Mouse (Mus musculus): ENCODE data around the gene Cbx5. TPM values are rescaled to one million over a fixed set of nuclear protein-coding genes. Genes with fewer than 3 reads are reported as not detected.
A peak's percentile ranks its signal among the peaks of the same experiment; 100 is the strongest.

Cbx5 gene
- polyA plus RNA-seq (2014; fragmentation: Nextera tagmentation; extraction: Ambion mirVana) = 144 and 151 TPM in 2 replicates

GRCm38 (mm10) chr15:103239685-103240159 lies at the start of gene Cbx5:
TSS of gene Cbx5 (minus strand) at chr15:103239816.
- TF ChIP-seq CTCF (IDR thresholded peaks at IDR 0.05; ENCODE audit: low read depth) = no peak
- peak; percentile 94 for ATAC-seq (ENCODE audit: insufficient read depth)
- Histone ChIP-seq H3K4me1 (ENCODE audit: insufficient read depth) (peaks cover 13% of the 10 kb centered on the region; the same call in 1 of the 2 replicates), H3K9ac (peak within 1 kb of the TSS; percentile 80), H3K4me2 (peak within 1 kb of the TSS; percentile 82), H3K4me3 (ENCODE audit: low read depth, low read length) (peak within 1 kb of the TSS; percentile 60), H3K27ac (ENCODE audit: low read depth) (peak within 1 kb of the TSS; percentile 93), H3K36me3 (ENCODE audit: insufficient read depth) (peaks cover 50% of the 10 kb centered on the region), H3K9me3 (ENCODE audit: low read depth, low read length) (no peaks in the 10 kb centered on the region), H3K27me3 (ENCODE audit: insufficient read depth, low read length) (no peaks in the 10 kb centered on the region)
- DNase-seq = peak; percentile 99
- under 1% methylated on average over 39 of the region's 39 CpGs for WGBS

DNA sequence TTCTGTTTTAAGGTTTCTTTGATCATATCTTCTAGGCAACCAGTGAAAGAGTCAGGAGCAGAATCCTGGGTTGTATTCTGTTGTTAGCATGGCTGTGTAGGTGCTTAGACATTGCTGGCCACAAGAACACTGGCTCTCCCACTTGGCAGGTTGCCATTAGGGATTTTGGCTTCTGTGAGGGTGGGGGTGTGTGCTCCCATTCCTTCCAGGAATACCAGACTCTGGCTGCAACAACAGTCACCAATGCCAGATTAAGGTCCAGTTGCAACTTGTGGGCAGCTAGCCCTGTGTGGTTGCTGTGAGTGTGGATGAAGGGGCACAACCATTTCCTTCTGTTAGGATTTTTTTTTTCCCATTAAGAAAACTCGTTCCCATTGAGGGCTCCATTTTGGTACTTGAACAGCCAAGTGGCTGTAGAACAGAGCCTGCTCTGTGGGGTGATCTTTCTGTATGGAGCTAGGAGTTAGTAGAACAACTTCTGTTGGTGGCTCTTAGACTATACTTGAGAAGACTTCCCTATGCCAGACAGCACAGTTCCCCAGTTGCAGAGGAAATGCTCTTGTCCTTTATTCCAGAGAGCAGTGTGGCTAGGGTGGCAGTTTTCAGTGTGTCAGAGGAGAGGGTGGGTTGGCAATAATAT lies 46.3 kb upstream of the Cbx5 start:
- peak overlapping the region; percentile 8; the same call in 1 of the 2 replicates for H3K9ac ChIP-seq
- ATAC-seq (ENCODE audit: insufficient read depth) = no peak
- DNase-seq = peak; percentile 78
- no peak overlapping the region for H3K4me2 ChIP-seq
- H3K27me3 ChIP-seq (ENCODE audit: insufficient read depth, low read length) = no peaks in the 10 kb centered on the region
- H3K4me3 ChIP-seq (ENCODE audit: low read depth, low read length) = no peak overlapping the region
- H3K27ac ChIP-seq (ENCODE audit: low read depth) = peak overlapping the region; percentile 59
- TF ChIP-seq CTCF (IDR thresholded peaks at IDR 0.05; ENCODE audit: low read depth) = no peak
- 55% methylated on average over 1 of the region's 1 CpGs for WGBS
- peaks cover 8% of the 10 kb centered on the region for H3K4me1 ChIP-seq (ENCODE audit: insufficient read depth)
- H3K36me3 ChIP-seq (ENCODE audit: insufficient read depth) = peaks cover 29% of the 10 kb centered on the region
- no peaks in the 10 kb centered on the region for H3K9me3 ChIP-seq (ENCODE audit: low read depth, low read length)

DNA sequence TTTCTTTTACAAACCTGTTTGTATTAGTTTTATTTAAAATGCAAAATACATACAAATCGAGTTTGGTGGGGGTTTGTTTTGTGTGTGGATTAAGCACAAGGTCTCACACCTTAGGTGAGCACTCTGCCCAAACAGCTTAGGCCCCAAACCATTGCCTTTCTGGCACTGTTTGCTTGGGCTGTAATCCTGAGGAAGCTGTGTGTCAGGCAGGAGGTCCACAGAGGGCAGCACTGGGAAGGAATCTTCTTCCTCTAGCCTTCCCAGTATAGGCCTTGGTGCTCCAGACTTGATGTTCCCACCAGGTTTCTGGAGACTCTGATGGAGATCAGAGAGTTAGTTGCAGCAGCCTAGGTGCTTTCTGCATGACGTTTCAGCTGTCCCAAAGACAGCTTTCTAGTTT lies 45.0 kb upstream of the Cbx5 start:
- no peak overlapping the region for H3K9ac ChIP-seq
- no peak overlapping the region for H3K4me3 ChIP-seq (ENCODE audit: low read depth, low read length)
- H3K27ac ChIP-seq (ENCODE audit: low read depth) = no peak overlapping the region
- no peaks in the 10 kb centered on the region for H3K27me3 ChIP-seq (ENCODE audit: insufficient read depth, low read length)
- peaks cover 8% of the 10 kb centered on the region for H3K4me1 ChIP-seq (ENCODE audit: insufficient read depth)
- WGBS = 36% methylated on average over 2 of the region's 2 CpGs
- no peaks in the 10 kb centered on the region for H3K9me3 ChIP-seq (ENCODE audit: low read depth, low read length)
- TF ChIP-seq CTCF (IDR thresholded peaks at IDR 0.05; ENCODE audit: low read depth) = peak; percentile 36
- peaks cover 20% of the 10 kb centered on the region for H3K36me3 ChIP-seq (ENCODE audit: insufficient read depth)
- DNase-seq (peak; percentile 8), ATAC-seq (ENCODE audit: insufficient read depth) (no peak)
- H3K4me2 ChIP-seq = no peak overlapping the region

GRCm38 (mm10) chr15:103284066-103284465 lies 44.5 kb upstream of the Cbx5 start:
- peak; percentile 69 for TF ChIP-seq CTCF (IDR thresholded peaks at IDR 0.05; ENCODE audit: low read depth)
- Histone ChIP-seq H3K36me3 (ENCODE audit: insufficient read depth) (peaks cover 15% of the 10 kb centered on the region), H3K27ac (ENCODE audit: low read depth) (no peak overlapping the region), H3K4me1 (ENCODE audit: insufficient read depth) (peaks cover 8% of the 10 kb centered on the region), H3K9ac (no peak overlapping the region), H3K4me2 (no peak overlapping the region), H3K9me3 (ENCODE audit: low read depth, low read length) (no peaks in the 10 kb centered on the region), H3K27me3 (ENCODE audit: insufficient read depth, low read length) (no peaks in the 10 kb centered on the region), H3K4me3 (ENCODE audit: low read depth, low read length) (no peak overlapping the region)
- WGBS = 58% methylated on average over 3 of the region's 3 CpGs
- ATAC-seq (ENCODE audit: insufficient read depth) = no peak
- DNase-seq = peak; percentile 80

- Histone ChIP-seq H3K9me3 (ENCODE audit: low read depth, low read length) (no peaks in the 10 kb centered on the region), H3K4me2 (no peak overlapping the region), H3K27me3 (ENCODE audit: insufficient read depth, low read length) (no peaks in the 10 kb centered on the region), H3K36me3 (ENCODE audit: insufficient read depth) (peaks cover 2% of the 10 kb centered on the region; the same call in 1 of the 2 replicates), H3K9ac (no peak overlapping the region), H3K4me3 (ENCODE audit: low read depth, low read length) (no peak overlapping the region), H3K27ac (ENCODE audit: low read depth) (no peak overlapping the region), H3K4me1 (ENCODE audit: insufficient read depth) (peaks cover 8% of the 10 kb centered on the region)
- DNase-seq (no peak), ATAC-seq (ENCODE audit: insufficient read depth) (no peak)
- 87% methylated on average over 3 of the region's 3 CpGs for WGBS
- no peak for TF ChIP-seq CTCF (IDR thresholded peaks at IDR 0.05; ENCODE audit: low read depth)
These were observed 42.0 kb upstream of the Cbx5 start for GRCm38 (mm10) chr15:103281465-103282205.

DNA sequence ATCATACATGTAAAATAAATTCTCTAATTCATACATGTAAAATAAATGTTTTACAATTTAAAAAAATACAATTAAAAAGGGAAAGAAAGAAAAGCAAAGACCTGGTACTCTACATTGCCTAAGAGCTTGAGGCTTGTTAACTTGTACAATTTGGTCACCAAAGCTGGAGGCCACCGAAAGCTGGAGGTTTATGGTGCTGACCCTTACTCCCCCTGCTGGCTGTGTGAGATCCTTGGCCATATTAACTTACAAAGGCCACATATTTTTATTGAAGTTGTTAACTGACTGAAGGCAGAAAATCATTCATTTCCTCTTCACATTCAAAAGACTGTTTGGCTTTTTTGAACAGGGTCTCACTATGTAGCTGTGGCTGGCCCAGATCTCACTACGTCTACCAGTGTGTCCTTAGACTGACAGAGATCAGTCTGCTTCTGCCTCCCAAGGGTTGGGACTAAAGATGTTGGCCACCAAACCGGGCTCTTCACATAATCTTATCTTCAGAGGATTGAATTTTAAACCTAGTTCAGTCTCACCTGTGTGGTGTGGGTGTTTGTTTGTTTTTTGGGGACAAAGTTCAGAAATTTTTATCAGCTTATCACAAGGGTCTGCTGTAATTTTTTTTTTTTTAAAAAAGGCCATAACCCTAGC lies 41.3 kb upstream of the Cbx5 start:
- no peaks in the 10 kb centered on the region for H3K9me3 ChIP-seq (ENCODE audit: low read depth, low read length)
- ATAC-seq (ENCODE audit: insufficient read depth) (no peak), DNase-seq (peak; percentile 79)
- H3K27me3 ChIP-seq (ENCODE audit: insufficient read depth, low read length) = no peaks in the 10 kb centered on the region
- H3K4me3 ChIP-seq (ENCODE audit: low read depth, low read length) = no peak overlapping the region
- H3K27ac ChIP-seq (ENCODE audit: low read depth) = no peak overlapping the region
- peak; percentile 73 for TF ChIP-seq CTCF (IDR thresholded peaks at IDR 0.05; ENCODE audit: low read depth)
- WGBS = 54% methylated on average over 3 of the region's 3 CpGs
- H3K9ac ChIP-seq = no peak overlapping the region
- H3K4me2 ChIP-seq = no peak overlapping the region
- peaks cover 6% of the 10 kb centered on the region for H3K4me1 ChIP-seq (ENCODE audit: insufficient read depth)
- peaks cover 2% of the 10 kb centered on the region; the same call in 1 of the 2 replicates for H3K36me3 ChIP-seq (ENCODE audit: insufficient read depth)

GRCm38 (mm10) chr15:103279750-103280149 lies 40.1 kb upstream of the Cbx5 start:
- no peaks in the 10 kb centered on the region for H3K9me3 ChIP-seq (ENCODE audit: low read depth, low read length)
- no peaks in the 10 kb centered on the region for H3K27me3 ChIP-seq (ENCODE audit: insufficient read depth, low read length)
- no peak overlapping the region for H3K9ac ChIP-seq
- H3K4me2 ChIP-seq = no peak overlapping the region
- no peak overlapping the region for H3K4me3 ChIP-seq (ENCODE audit: low read depth, low read length)
- no peaks in the 10 kb centered on the region for H3K4me1 ChIP-seq (ENCODE audit: insufficient read depth)
- H3K36me3 ChIP-seq (ENCODE audit: insufficient read depth) = peaks cover 2% of the 10 kb centered on the region; the same call in 1 of the 2 replicates
- ATAC-seq (ENCODE audit: insufficient read depth) = no peak
- 59% methylated on average over 3 of the region's 3 CpGs for WGBS
- H3K27ac ChIP-seq (ENCODE audit: low read depth) = no peak overlapping the region
- peak; percentile 48 for TF ChIP-seq CTCF (IDR thresholded peaks at IDR 0.05; ENCODE audit: low read depth)
- DNase-seq = peak; percentile 60
